Mouse (Mus musculus) embryonic fibroblast, embryonic 13.5 days (primary cell): ENCODE measurements around the gene Becn1.

Source experiments
- CTCF ChIP-seq: IDR thresholded peaks from 2 replicates; pipeline ENCODE4 v1.5.1; 2011; ENCODE audit warnings: mild to moderate bottlenecking, control low read depth, low read length, moderate library complexity, borderline replicate concordance; ENCODE audit not compliant: insufficient read depth
- POLR2A ChIP-seq: IDR thresholded peaks from 2 replicates; pipeline ENCODE4 v1.6.1; 2011; ENCODE audit warnings: low read depth, mild to moderate bottlenecking, control low read depth, low read length, moderate library complexity

DNA sequence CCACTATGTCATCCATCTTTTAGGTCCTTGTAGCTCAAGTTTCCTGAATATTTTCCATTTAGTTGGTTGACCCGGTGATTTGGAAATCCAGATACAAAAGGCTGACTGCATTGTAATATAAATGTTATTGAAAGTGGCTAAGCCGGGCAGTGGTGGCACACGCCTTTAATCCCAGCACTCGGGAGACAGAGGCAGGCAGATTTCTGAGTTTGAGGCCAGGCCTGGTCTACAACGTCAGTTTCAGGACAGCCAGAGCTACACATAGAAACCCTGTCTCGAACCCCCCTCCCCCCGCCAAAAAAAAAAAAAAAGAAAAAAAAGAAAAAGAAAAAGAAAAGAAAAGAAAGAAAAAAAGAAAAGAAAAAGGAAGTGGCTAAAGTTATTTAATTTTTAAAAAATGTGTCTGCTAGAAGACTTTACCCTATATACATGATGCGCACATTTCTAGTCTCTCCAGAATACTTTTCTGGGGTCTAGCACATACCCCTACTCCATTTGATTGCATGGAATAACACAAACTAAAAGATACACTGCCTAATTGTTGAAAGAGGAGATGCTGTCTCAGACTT is 13.1 kb upstream of the Becn1 start:
- TF ChIP-seq CTCF, result no peak
- TF ChIP-seq POLR2A, result no peak
